Mouse (Mus musculus) heart, postnatal 25 days (tissue): Measurements from ENCODE around the gene Olfr830. TPM values are rescaled to one million over a fixed set of nuclear protein-coding genes. Genes with fewer than 3 reads are reported as not detected.
"Not testable (repeated sequence)": the region's sequence is repeated elsewhere in the genome, so short reads cannot be mapped to it uniquely, and the experiment has no call there.

Experiments
- DNase-seq: peaks from one replicate; pipeline ENCODE4 v3.0.0; 2022; ENCODE audit warnings: low spot score
- intact Hi-C: fragments of 180-260 bp; cut with DNase I; formaldehyde crosslinking; loops from one replicate; pipeline ENCODE4 v1.15.1; 2025
- total RNA-seq, 2 experiments: library from RNA; stranded (reverse); gene quantifications; 2 replicates each; pipeline ENCODE4 v1.2.3; 2021

The Olfr830 gene
- not detected for total RNA-seq

DNA sequence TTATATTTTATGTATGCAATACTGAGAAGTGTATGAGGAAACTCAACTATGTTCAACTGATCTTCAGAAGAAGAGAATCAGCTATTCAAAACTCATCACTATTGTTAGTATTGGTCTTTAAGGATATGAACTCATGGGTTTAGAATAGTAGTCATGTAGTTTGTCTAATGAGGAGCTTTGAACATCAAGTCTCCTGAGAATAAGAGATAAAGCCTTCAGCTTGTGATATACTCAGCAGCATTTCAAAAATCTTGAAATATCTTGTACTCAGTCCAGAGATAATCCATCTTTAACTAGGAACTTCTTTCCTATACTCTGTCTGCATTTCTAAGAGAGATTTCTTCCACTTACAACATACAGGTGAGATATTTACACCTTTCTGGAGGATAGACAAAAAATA, at the start of gene Olfr830:
Gene Olfr830 (plus strand): TSS at position 301 of the 400 bp plus-strand sequence.
- intact Hi-C loops = no loop called here

DNA sequence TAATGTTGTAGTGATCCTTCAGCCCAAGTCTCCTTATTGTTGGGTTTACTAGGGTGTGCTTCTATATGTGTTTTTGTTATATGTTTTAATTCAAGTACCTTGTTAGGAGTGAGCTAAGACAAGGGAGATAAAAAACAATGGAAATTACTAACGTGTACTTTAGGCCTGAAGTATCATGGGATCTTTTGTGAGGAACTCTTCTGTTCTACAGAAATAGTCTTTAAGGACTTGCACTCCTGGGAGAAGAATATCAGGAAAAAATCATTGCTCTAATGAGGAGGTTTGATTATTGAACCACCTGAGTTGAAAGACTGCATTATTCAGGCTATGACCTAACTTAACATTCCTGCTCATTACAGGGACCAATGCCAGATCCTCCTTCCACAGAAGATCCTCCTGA, 19.9 kb upstream of the Olfr830 start, which contains the start of gene Olfr829:
Gene Olfr829 (plus strand): TSS at position 301 of the 400 bp plus-strand sequence.
- intact Hi-C loops = no loop called here
- no peak for DNase-seq

More for the DNA sequence above, at the start of gene Olfr830:
- DNase-seq = no peak

- intact Hi-C loops, DNase-seq: not testable (repeated sequence)
These were observed 33.2 kb downstream of the Olfr830 start for GRCm38 (mm10) chr9:18907699-18908098.

- DNase-seq, intact Hi-C loops: not testable (repeated sequence)
These were observed 53.4 kb downstream of the Olfr830 start for GRCm38 (mm10) chr9:18927921-18928320.

Other genes with a start within 250 kb of the Olfr830 start
- gene Muc16, start 200.2 kb upstream of the Olfr830 start, total RNA-seq = 1 to 10 TPM; 6.2 to 8.1 TPM
- not detected for gene Olfr24, start 110.7 kb upstream of the Olfr830 start, total RNA-seq
- gene Olfr828, start 55.2 kb upstream of the Olfr830 start, total RNA-seq = not detected
- not detected for gene Olfr829, start 19.8 kb upstream of the Olfr830 start, total RNA-seq
- not detected for gene Olfr832, start 62.4 kb downstream of the Olfr830 start, total RNA-seq
- not detected for gene Olfr834, start 113.3 kb downstream of the Olfr830 start, total RNA-seq
- not detected for gene Olfr835, start 158.0 kb downstream of the Olfr830 start, total RNA-seq
- not detected for gene Olfr836, start 245.7 kb downstream of the Olfr830 start, total RNA-seq